Comparison of ENCODE assay signal across 9 mouse cellular contexts in genomic region chr3:107630682-107631522, GRCm38 (mm10). TPM values are rescaled to one million over a fixed set of nuclear protein-coding genes. Genes with fewer than 3 reads are reported as not detected.
DNase-seq lines count a peak whose midpoint lies in the region; ATAC-seq and TF ChIP-seq lines count a peak whose summit lies in the region.
"Had no signal": no experiment of that assay in that cellular context is flagged by ENCODE, and none has a peak within 500 bp of the region (broad histone marks: within the 10 kb centered on the region; RNA-seq: fewer than 3 reads in every experiment).

TSS of gene Gm10961 (plus strand) at chr3:107631322.

- no peaks in the 10 kb centered on the region for H3K27me3 ChIP-seq in thymus, adult 2 months (ENCODE audit: control insufficient read depth, insufficient read depth, low read length)
- H3K27me3 ChIP-seq in forebrain, postnatal 0 days (ENCODE audit: insufficient read depth, low read length) = no peaks in the 10 kb centered on the region
- H3K27me3 ChIP-seq in intestine, embryonic 15.5 days (replicated peaks) = no peaks in the 10 kb centered on the region

- no peak; the same call in 1 of the 2 replicates for TF ChIP-seq CTCF in thymus, adult 2 months (IDR thresholded peaks at IDR 0.05; ENCODE audit: borderline replicate concordance, control insufficient read depth, extremely low read depth, insufficient read depth, low read length, poor library complexity)
- no peak for TF ChIP-seq CTCF in forebrain, postnatal 0 days (IDR thresholded peaks at IDR 0.05; ENCODE audit: low read depth)

- H3K27ac ChIP-seq in thymus, adult 2 months (ENCODE audit: control insufficient read depth, insufficient read depth, low read length) = peak within 1 kb of the TSS; percentile 47; the same call in 1 of the 2 replicates
- H3K27ac ChIP-seq in brown adipose tissue, adult 24 weeks (replicated peaks; ENCODE audit: low read depth, low read length) = peak within 1 kb of the TSS; percentile 90
- H3K27ac ChIP-seq in forebrain, postnatal 0 days (ENCODE audit: low read depth, low read length) = peak within 1 kb of the TSS; percentile 99
- peak within 1 kb of the TSS; percentile 88 for H3K27ac ChIP-seq in intestine, embryonic 15.5 days

- intact Hi-C loops in left cerebral cortex, postnatal 36 days (cut with DNase I) = loop anchor here (5.0 kb wide), 1 partner anchor 46 kb away; no protein-coding TSS in a partner anchor

- peak within 1 kb of the TSS; percentile 99 for H3K9ac ChIP-seq in forebrain, postnatal 0 days
- peak within 1 kb of the TSS; percentile 99 for H3K9ac ChIP-seq in intestine, embryonic 15.5 days

- peak; percentile 71 for ATAC-seq in forebrain, postnatal 0 days
- ATAC-seq in intestine, embryonic 15.5 days = peak; percentile 80

- no peaks in the 10 kb centered on the region for H3K9me3 ChIP-seq in forebrain, postnatal 0 days (ENCODE audit: low read length)
- no peaks in the 10 kb centered on the region for H3K9me3 ChIP-seq in intestine, embryonic 15.5 days

- H3K36me3 ChIP-seq in thymus, adult 2 months (ENCODE audit: control insufficient read depth, insufficient read depth, low read length) = peaks cover 14% of the 10 kb centered on the region
- H3K36me3 ChIP-seq in forebrain, postnatal 0 days (ENCODE audit: insufficient read depth) = peaks cover 30% of the 10 kb centered on the region
- peaks cover 10% of the 10 kb centered on the region; the same call in 1 of the 2 replicates for H3K36me3 ChIP-seq in intestine, embryonic 15.5 days

- peak within 1 kb of the TSS; percentile 91 for H3K4me3 ChIP-seq in thymus, adult 2 months (ENCODE audit: control insufficient read depth, insufficient read depth, low read length)
- H3K4me3 ChIP-seq in brown adipose tissue, adult 24 weeks (ENCODE audit: insufficient read depth, low read depth, low read length) = peak within 1 kb of the TSS; percentile 93
- peak within 1 kb of the TSS; percentile 99 for H3K4me3 ChIP-seq in forebrain, postnatal 0 days (ENCODE audit: low read depth, low read length)
- peak within 1 kb of the TSS; percentile 97 for H3K4me3 ChIP-seq in intestine, embryonic 15.5 days (replicated peaks)

- DNase-seq in thymus, adult 2 months = no peak
- no peak for DNase-seq in thymus, postnatal 14 days
- DNase-seq in forebrain, postnatal 0 days = peak; percentile 63
- DNase-seq in left cerebral cortex, postnatal 36 days (ENCODE audit: low spot score in 2 of 2) = peak; percentile 46 to 54
- peak; percentile 59 for DNase-seq in mesoderm, embryonic 11.5 days (ENCODE audit: low read depth, low spot score)
- peak; percentile 56 for DNase-seq in yolk sac, embryonic 10.5 days (ENCODE audit: low spot score)

- TF ChIP-seq POLR2A in thymus, adult 2 months (IDR thresholded peaks at IDR 0.05; ENCODE audit: control insufficient read depth, extremely low read depth, insufficient read depth, low read length, poor library complexity) = no peak

- H3K4me1 ChIP-seq in thymus, adult 2 months (replicated peaks; ENCODE audit: control insufficient read depth, insufficient read depth, low read length) = peaks cover 7% of the 10 kb centered on the region
- H3K4me1 ChIP-seq in brown adipose tissue, adult 24 weeks (ENCODE audit: control insufficient read depth, insufficient read depth, insufficient read length, low read length) = no peaks in the 10 kb centered on the region
- peaks cover 8% of the 10 kb centered on the region for H3K4me1 ChIP-seq in forebrain, postnatal 0 days (ENCODE audit: insufficient read depth)
- peaks cover 5% of the 10 kb centered on the region; the same call in 1 of the 2 replicates for H3K4me1 ChIP-seq in intestine, embryonic 15.5 days (replicated peaks)

- H3K4me2 ChIP-seq in forebrain, postnatal 0 days (ENCODE audit: low read depth) = peak within 1 kb of the TSS; percentile 64
- peak within 1 kb of the TSS; percentile 74 for H3K4me2 ChIP-seq in intestine, embryonic 15.5 days (replicated peaks)

- WGBS in thymus, adult 2 months = 5% methylated on average over 48 of the region's 48 CpGs
- under 1% methylated on average over 48 of the region's 48 CpGs for WGBS in forebrain, postnatal 0 days
- WGBS in intestine, embryonic 15.5 days = 2% methylated on average over 47 of the region's 48 CpGs

RNA-seq across cellular contexts. Expression of gene Gm10961, which starts in this region (rescaled TPM):
- not detected in 2 replicates for polyA plus RNA-seq in thymus, adult 2 months (2012; rRNA removed)
- polyA plus RNA-seq in brown adipose tissue, adult 24 weeks (2012; ENCODE audit: insufficient read depth, insufficient read length, missing spikeins) = not detected in 2 replicates
- not detected in 2 replicates for total RNA-seq in forebrain, postnatal 0 days (2014; rRNA removed)
- polyA plus RNA-seq in forebrain, postnatal 0 days (2015; fragmentation: Nextera tagmentation; extraction: Ambion mirVana) = not detected in 2 replicates
- polyA plus RNA-seq in intestine, embryonic 15.5 days (2015; fragmentation: Nextera tagmentation; extraction: Ambion mirVana) = not detected in 2 replicates
- total RNA-seq in left cerebral cortex, postnatal 36 days (2021) = not detected
- total RNA-seq: layer of hippocampus, postnatal 25 days had no signal

Comparison
In these comparisons a context has a peak if more than half of its experiments do, and no peak if none do; other contexts are left out.
1. Peak in DNase-seq, ATAC-seq, H3K4me3 ChIP-seq, H3K27ac ChIP-seq, H3K9ac ChIP-seq and H3K4me2 ChIP-seq in forebrain, postnatal 0 days; RNA of the gene not detected or under 1 TPM.
2. Peak in ATAC-seq, H3K4me3 ChIP-seq, H3K27ac ChIP-seq, H3K9ac ChIP-seq and H3K4me2 ChIP-seq in intestine, embryonic 15.5 days; RNA of the gene not detected or under 1 TPM.
3. Peak in DNase-seq in left cerebral cortex, postnatal 36 days; RNA of the gene not detected or under 1 TPM.
4. DNase-seq: peak in mesoderm, embryonic 11.5 days (single experiment) and yolk sac, embryonic 10.5 days (single experiment); none in thymus, adult 2 months (single experiment) and thymus, postnatal 14 days (single experiment).
5. H3K27ac ChIP-seq: peak in every context shown above with its lines; median percentile 99 in forebrain, postnatal 0 days; 90 in brown adipose tissue, adult 24 weeks; 88 in intestine, embryonic 15.5 days; 47 in thymus, adult 2 months.
6. Peak in every context shown above with its lines, with median percentiles within 50 percentile points of each other: H3K4me3 ChIP-seq.